Mouse (Mus musculus) midbrain, embryonic 12.5 days (tissue): ENCODE data around the gene Ppil2. TPM values are rescaled to one million over a fixed set of nuclear protein-coding genes. Genes with fewer than 3 reads are reported as not detected.

Source experiments
- ATAC-seq: fragments of 200-750 bp; cut with Nextera tagmentation; 2 replicates; pipeline ENCODE4 v1.8.0; 2017; ENCODE audit warnings: low read depth, moderate TSS enrichment, moderate library complexity; ENCODE audit not compliant: low FRiP score
- H3K27ac ChIP-seq: fragments of 300-500 bp; sonication (generic); replicated peaks from 2 replicates; pipeline ENCODE4 v1.5.1; 2016; ENCODE audit warnings: mild to moderate bottlenecking
- H3K27me3 ChIP-seq: fragments of 300-500 bp; sonication (generic); 2 replicates; pipeline ENCODE4 v1.6.1; 2016; ENCODE audit warnings: mild to moderate bottlenecking
- H3K36me3 ChIP-seq: fragments of 300-500 bp; sonication (generic); 2 replicates; pipeline ENCODE4 v1.6.1; 2016
- H3K4me1 ChIP-seq: fragments of 300-500 bp; sonication (generic); 2 replicates; pipeline ENCODE4 v1.6.1; 2016
- H3K4me2 ChIP-seq: fragments of 300-500 bp; sonication (generic); replicated peaks from 2 replicates; pipeline ENCODE4 v1.6.1; 2016; ENCODE audit warnings: mild to moderate bottlenecking, moderate library complexity
- H3K4me3 ChIP-seq: fragments of 300-500 bp; sonication (generic); 2 replicates; pipeline ENCODE4 v1.5.1; 2016; ENCODE audit warnings: mild to moderate bottlenecking
- H3K9ac ChIP-seq: fragments of 300-500 bp; sonication (generic); replicated peaks from 2 replicates; pipeline ENCODE4 v1.6.1; 2016; ENCODE audit warnings: mild to moderate bottlenecking, moderate library complexity
- H3K9me3 ChIP-seq: fragments of 300-500 bp; sonication (generic); 2 replicates; pipeline ENCODE4 v1.6.1; 2016; ENCODE audit warnings: mild to moderate bottlenecking
- WGBS: fragments of 180-500 bp; shearing (Covaris S2); methylation state at CpG from one replicate; pipeline ENCODE4 v1.1.7; 2016; 5-methylcytosine and 5-hydroxymethylcytosine counted together
- polyA plus RNA-seq: library from polyadenylated mRNA; unstranded; fragments of >200 nt; fragmentation: Nextera tagmentation; extraction: Ambion mirVana; gene quantifications from 2 replicates; pipeline ENCODE4 v1.2.1, GENCODE M21; 2016

Ppil2 gene
- polyA plus RNA-seq, 1 experiment from 2014 or later: 164 TPM

DNA sequence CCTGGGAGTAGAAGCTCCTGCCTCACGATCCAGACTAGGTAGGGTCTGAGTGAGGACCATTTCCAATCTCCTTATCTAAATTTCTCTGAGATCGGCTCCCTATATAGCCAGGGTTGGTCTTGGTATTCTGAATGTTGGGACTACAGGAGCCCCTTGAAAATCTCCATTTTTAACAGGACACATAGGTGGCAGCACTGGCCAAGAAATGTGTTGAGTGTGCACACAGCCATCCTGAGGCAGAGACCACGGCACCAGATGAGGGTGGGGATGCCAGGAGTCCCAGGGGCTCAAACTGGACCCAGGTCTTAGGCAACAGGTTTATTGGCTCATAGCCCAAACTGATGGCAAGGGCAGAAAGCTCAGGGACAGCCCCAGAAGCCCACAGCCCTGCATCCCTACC, 22.7 kb downstream of the Ppil2 start:
- no peak for ATAC-seq
- H3K36me3 ChIP-seq: peaks cover 100% of the 10 kb centered on the region
- no peaks in the 10 kb centered on the region for H3K9me3 ChIP-seq
- no peaks in the 10 kb centered on the region for H3K4me1 ChIP-seq
- no peak overlapping the region for H3K9ac ChIP-seq
- H3K4me3 ChIP-seq: no peak overlapping the region
- no peak overlapping the region for H3K27ac ChIP-seq
- 82% methylated on average over 3 of the region's 3 CpGs for WGBS
- no peak overlapping the region for H3K4me2 ChIP-seq
- no peaks in the 10 kb centered on the region for H3K27me3 ChIP-seq

DNA sequence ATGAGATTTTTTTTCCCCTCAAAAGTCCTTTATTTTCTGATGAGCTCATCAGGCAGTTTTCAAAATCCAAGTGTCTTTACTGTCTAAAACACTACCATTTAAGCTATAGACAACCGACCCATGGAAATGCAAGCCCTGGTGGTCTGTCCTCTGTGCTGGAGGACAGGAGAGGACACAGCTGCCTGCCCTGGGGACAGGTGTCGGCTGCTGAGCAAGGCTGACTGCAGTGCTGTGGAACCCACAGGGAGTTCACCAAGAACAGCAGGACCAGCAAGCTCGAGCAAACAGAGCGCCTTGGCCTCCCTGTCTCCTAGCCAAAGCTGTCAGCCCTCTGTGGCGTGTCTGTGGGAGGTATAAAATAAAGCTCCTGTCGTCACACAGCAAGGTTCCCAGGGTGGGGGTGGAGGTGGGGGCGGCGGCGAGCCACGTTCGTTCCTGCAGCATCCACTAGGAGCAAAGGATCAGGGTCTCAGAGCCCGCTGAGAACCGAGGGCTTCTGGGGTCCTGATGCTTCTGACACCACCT, 24.3 kb downstream of the Ppil2 start:
- Histone ChIP-seq H3K4me3 (no peak overlapping the region), H3K4me1 (no peaks in the 10 kb centered on the region), H3K27me3 (no peaks in the 10 kb centered on the region), H3K9me3 (no peaks in the 10 kb centered on the region), H3K36me3 (peaks cover 100% of the 10 kb centered on the region), H3K27ac (no peak overlapping the region), H3K9ac (no peak overlapping the region), H3K4me2 (no peak overlapping the region)
- no peak for ATAC-seq
- 76% methylated on average over 13 of the region's 13 CpGs for WGBS

DNA sequence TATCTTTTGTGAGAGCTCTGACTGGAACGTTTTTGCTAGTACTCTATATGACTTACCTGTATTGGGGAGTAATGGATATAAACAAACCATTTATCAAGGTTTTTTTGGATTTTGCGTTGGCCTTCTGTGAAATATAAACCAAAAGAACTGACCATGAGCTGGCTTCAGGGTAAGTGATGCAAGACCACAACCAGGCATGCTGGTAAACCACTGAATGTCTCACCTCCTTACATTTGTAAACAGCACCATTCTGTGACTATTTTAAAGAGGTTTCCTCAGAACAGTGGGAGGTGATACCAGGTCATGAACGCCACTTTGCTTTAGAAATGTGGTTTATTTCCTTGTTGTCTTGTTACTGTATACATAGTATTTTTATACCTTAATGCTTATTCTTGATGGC, 24.8 kb downstream of the Ppil2 start:
- no peaks in the 10 kb centered on the region for H3K27me3 ChIP-seq
- no peaks in the 10 kb centered on the region for H3K4me1 ChIP-seq
- H3K4me2 ChIP-seq: no peak overlapping the region
- H3K27ac ChIP-seq: no peak overlapping the region
- peaks cover 100% of the 10 kb centered on the region for H3K36me3 ChIP-seq
- WGBS: 89% methylated on average over 3 of the region's 3 CpGs
- no peaks in the 10 kb centered on the region for H3K9me3 ChIP-seq
- H3K4me3 ChIP-seq: no peak overlapping the region
- no peak overlapping the region for H3K9ac ChIP-seq
- no peak for ATAC-seq

DNA sequence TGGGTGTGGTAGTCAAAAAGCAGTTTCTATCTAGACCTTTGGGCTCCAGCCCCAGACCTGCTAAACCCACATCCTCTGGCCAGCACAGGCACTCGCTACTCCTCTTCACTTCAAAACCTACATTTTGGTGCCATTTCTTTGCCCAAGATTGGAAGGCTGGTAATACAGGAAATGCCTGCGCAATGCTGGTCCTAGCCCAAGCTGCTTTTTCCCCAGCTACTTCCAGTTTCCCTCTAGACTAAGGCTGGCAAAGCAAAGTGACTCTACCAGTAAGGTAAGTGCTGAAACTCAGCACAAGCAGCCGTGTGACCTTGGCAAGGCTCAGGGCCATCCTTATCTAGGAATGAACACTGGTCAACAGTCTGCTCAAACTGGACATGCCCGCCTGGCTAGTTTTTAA, 25.4 kb downstream of the Ppil2 start:
- Histone ChIP-seq H3K27me3 (no peaks in the 10 kb centered on the region), H3K4me1 (no peaks in the 10 kb centered on the region), H3K9me3 (no peaks in the 10 kb centered on the region), H3K4me2 (no peak overlapping the region), H3K9ac (no peak overlapping the region), H3K27ac (no peak overlapping the region), H3K36me3 (peaks cover 100% of the 10 kb centered on the region), H3K4me3 (no peak overlapping the region)
- 96% methylated on average over 4 of the region's 4 CpGs for WGBS
- ATAC-seq: no peak

DNA sequence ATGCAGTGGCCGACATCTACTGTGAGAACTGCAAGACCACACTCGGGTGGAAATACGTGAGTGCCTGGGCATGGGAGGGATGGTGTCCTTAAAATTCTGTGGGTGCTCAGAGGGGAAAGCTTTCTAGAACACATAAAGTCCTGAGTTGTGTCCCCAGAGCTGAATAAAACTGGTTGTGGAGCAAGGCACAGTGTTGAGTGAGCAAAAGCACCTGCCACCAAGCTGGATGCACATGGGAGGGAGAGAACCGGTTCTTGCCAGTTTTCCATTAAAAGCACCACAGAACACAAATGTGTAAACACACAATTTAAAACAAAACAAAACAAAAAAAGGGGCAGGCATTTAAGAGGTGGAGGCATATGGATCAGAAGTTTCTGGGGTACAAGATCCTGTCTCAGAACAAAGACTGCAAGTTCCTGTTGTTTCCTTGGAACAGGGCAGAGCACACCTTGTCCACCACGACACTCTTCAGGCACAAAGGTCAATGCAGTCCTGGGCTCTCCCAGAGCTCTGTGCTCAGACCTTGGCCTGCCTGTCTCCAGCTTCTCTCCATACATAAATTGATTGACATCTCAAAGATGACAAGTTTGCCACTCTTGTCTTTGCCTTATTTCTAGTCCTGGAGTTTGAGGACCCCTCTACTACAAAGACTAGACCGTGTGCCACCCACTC, 28.8 kb downstream of the Ppil2 start:
- Histone ChIP-seq H3K4me1 (no peaks in the 10 kb centered on the region), H3K4me2 (no peak overlapping the region), H3K27me3 (no peaks in the 10 kb centered on the region), H3K36me3 (peaks cover 88% of the 10 kb centered on the region), H3K9ac (no peak overlapping the region), H3K9me3 (no peaks in the 10 kb centered on the region), H3K27ac (no peak overlapping the region), H3K4me3 (no peak overlapping the region)
- ATAC-seq: no peak
- 88% methylated on average over 6 of the region's 6 CpGs for WGBS

DNA sequence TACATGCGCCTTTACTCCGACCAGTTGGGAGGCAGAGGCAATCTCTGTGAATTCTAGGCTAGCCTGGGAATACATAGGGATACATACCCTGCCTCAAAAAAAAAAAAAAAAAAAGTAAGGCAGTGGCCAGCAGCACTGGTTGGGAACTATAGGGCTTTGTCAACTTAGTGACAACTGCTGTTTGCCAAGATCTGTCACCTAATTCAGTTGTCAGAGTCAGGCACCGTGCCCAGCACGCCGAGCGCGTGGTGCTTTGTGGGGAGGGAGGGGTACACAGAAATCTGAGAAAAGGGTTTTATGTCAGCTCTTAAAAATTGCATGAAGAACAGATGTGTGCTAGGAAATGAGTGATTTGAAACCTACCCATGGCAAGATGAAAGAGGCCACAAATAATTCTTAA, 33.0 kb downstream of the Ppil2 start:
- peaks cover 83% of the 10 kb centered on the region for H3K36me3 ChIP-seq

DNA sequence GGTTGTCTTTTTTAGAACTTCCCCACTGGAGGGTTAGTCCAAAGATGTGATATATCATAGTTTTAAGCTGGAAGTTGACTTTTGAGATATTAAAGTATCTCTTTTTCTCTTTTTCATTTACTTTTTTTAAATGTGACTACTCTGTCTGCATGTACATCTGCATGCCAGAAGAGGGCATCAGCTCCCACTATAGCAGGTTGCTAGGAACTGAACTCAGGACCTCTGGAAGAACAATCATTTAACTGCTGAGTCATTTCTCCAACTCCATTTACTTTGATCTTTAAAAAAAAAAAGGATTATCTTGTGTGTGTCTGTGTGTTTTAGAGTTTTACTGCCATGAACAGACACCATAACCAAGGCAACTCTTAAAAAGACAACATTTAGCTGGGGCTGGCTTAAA, 34.2 kb downstream of the Ppil2 start:
- peaks cover 81% of the 10 kb centered on the region for H3K36me3 ChIP-seq

More for the DNA sequence above, 33.0 kb downstream of the Ppil2 start:
- Histone ChIP-seq H3K4me3 (no peak overlapping the region), H3K4me1 (no peaks in the 10 kb centered on the region), H3K4me2 (no peak overlapping the region), H3K9me3 (no peaks in the 10 kb centered on the region), H3K27ac (no peak overlapping the region), H3K27me3 (no peaks in the 10 kb centered on the region), H3K9ac (no peak overlapping the region)
- 90% methylated on average over 7 of the region's 7 CpGs for WGBS
- ATAC-seq: no peak

DNA sequence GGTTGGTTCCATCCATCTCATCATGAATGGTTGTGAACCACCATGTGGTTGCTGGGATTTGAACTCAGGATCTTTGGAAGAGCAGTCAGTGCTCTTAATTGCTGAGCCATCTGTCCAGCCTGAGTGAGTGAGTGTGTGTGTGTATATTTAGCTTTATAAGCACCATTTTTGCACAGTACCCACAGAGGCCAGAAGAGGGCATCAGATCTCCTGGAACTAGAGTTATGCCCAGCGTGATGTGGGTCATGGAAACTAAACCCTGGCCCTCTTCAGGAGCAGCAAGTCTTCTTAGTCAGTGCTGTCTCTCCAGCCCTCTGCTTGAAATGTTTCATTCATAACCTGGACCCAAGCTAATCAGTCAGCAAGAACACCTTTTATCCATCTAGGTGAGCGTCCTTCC, 34.8 kb downstream of the Ppil2 start:
- no peak for ATAC-seq
- Histone ChIP-seq H3K9ac (no peak overlapping the region), H3K27ac (no peak overlapping the region), H3K4me2 (no peak overlapping the region), H3K36me3 (peaks cover 76% of the 10 kb centered on the region), H3K4me3 (no peak overlapping the region), H3K4me1 (peaks cover 5% of the 10 kb centered on the region), H3K9me3 (no peaks in the 10 kb centered on the region), H3K27me3 (no peaks in the 10 kb centered on the region)
- WGBS: 96% methylated on average over 2 of the region's 2 CpGs

More for the DNA sequence above, 34.2 kb downstream of the Ppil2 start:
- H3K4me3 ChIP-seq: no peak overlapping the region
- H3K4me1 ChIP-seq: 0 out of 2 replicates have a peak, but pooled peaks cover 1% of the 10 kb centered on the region
- no peak overlapping the region for H3K4me2 ChIP-seq
- no peaks in the 10 kb centered on the region for H3K9me3 ChIP-seq
- H3K27ac ChIP-seq: no peak overlapping the region
- no peak overlapping the region for H3K9ac ChIP-seq
- no peak for ATAC-seq
- no peaks in the 10 kb centered on the region for H3K27me3 ChIP-seq

DNA sequence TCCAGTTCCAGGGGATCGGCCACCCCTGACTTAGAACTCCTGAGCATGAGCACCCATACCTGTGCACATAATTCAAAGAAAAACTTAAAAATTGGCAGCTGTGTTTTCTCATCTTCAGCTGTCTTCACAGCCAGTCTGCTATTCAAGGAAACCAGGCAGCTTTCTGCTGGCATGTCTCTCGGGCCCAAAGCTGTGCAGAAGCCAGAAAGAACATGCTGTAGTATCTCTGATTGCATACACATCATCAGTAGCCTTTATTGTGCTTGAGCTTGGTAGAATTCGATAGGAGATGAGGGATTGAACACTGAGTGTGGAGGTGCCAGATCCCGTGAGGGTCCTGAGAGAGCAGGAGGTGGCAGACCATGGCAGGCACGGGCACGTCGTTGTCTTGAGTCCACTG, 38.1 kb downstream of the Ppil2 start:
- H3K27me3 ChIP-seq: no peaks in the 10 kb centered on the region
- WGBS: 94% methylated on average over 7 of the region's 7 CpGs
- no peak overlapping the region for H3K4me3 ChIP-seq
- ATAC-seq: no peak
- H3K9ac ChIP-seq: no peak overlapping the region
- no peaks in the 10 kb centered on the region for H3K9me3 ChIP-seq
- H3K27ac ChIP-seq: no peak overlapping the region
- no peak overlapping the region for H3K4me2 ChIP-seq
- peaks cover 54% of the 10 kb centered on the region for H3K36me3 ChIP-seq
- H3K4me1 ChIP-seq: peaks cover 12% of the 10 kb centered on the region

DNA sequence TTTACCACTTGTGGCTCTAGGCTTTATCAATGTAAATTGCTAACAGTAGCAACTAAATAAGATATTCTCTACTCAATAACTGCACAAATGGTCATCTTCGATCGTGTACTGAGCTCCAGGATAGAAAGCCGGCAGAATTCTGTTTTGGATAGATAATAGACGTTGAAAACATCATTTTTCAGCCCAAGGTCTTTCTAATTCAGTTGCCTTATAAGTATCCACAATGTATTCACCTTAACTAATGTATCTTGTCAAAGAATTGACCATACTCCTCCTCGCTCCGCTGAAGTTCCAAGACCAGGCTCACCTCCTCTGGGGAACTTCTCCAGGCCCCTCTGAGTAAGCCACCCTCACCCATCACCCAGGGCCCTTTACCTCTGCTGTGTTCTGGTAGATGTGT, 40.3 kb downstream of the Ppil2 start:
- H3K36me3 ChIP-seq: peaks cover 36% of the 10 kb centered on the region
- H3K9me3 ChIP-seq: no peaks in the 10 kb centered on the region
- no peaks in the 10 kb centered on the region for H3K27me3 ChIP-seq
- 50% methylated on average over 6 of the region's 6 CpGs for WGBS
- H3K4me1 ChIP-seq: peaks cover 12% of the 10 kb centered on the region
- peak overlapping the region; percentile 77 for H3K4me3 ChIP-seq
- no peak for ATAC-seq
- no peak overlapping the region for H3K27ac ChIP-seq
- peak overlapping the region; percentile 91 for H3K9ac ChIP-seq
- peak overlapping the region; percentile 67 for H3K4me2 ChIP-seq

DNA sequence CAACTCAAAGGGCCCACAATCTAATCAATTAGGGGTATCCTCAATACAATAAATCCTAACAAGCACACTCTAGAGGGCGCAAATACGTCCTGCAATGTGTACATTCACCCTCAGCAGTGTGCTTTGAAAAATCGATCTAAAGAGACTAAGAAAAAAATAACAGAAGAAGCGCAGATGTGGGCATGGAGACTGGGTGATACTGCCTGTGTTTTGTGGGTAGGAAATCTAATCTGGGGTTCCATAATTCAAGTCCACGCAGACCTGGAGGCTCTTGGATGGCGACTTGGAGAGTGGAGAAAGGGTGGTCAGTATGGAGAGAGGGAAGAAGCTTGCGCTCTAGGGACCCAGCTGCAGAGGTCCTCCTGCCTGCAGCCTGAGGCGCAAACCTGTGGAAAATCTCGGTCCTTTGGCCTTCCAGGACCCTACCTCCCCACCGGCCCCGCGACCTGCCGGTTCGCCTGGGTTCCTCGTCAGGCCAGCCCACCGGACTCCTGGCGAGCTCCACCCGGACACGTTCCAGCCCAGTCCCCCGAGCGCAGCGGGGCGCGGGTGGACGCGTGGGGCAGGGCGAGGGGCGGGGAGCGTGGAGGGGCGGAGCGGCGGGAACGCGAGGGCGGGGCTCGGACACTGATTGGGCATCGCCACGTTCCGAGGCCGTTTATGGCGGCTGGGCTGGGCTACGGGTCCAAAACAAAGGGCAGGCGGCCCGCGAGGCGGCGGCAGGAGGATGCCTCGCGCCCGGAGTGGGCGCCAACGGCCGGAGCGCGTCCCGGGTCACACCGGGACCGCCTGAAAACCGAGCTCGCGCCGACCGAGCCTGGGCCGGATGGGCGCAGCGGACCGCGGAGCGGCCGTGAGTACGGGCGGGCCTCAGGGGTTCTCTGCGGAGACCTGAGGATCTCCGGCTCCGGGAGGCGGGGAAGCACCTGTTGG, 41.3 kb downstream of the Ppil2 start, which contains the start of gene Ypel1:
Gene Ypel1 (plus strand): TSS at position 186 of the 933 bp plus-strand sequence.
- Histone ChIP-seq H3K4me3 (peak within 1 kb of the TSS; percentile 77), H3K9ac (peak within 1 kb of the TSS; percentile 91), H3K36me3 (peaks cover 27% of the 10 kb centered on the region), H3K4me2 (peak within 1 kb of the TSS; percentile 67), H3K27ac (peak within 1 kb of the TSS; percentile 87), H3K27me3 (no peaks in the 10 kb centered on the region), H3K9me3 (no peaks in the 10 kb centered on the region), H3K4me1 (peaks cover 12% of the 10 kb centered on the region)
- peak; percentile 96 for ATAC-seq
- under 1% methylated on average over 69 of the region's 76 CpGs for WGBS

DNA sequence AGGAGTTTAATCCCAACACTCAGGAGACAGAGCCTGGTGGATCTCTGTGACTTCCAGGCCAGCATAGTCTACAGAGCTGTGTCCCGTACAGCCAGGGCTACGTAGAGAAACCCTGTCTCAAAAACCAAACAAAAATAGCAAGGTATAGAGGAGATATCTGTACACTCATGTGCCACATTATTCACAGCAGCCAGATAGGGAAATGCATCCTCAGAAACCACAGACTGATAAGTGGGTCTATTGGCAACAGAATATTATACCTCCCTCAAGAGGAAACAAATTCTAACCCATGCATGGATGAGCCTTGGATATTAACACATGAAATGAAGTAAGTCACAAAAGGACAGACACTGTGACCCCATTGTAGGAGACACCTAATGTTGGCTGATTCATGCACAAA, 43.5 kb downstream of the Ppil2 start:
- Histone ChIP-seq H3K36me3 (peaks cover 6% of the 10 kb centered on the region; the same call in 1 of the 2 replicates), H3K4me3 (no peak overlapping the region), H3K27ac (no peak overlapping the region), H3K9ac (no peak overlapping the region), H3K4me2 (no peak overlapping the region), H3K27me3 (no peaks in the 10 kb centered on the region), H3K4me1 (peaks cover 12% of the 10 kb centered on the region), H3K9me3 (no peaks in the 10 kb centered on the region)
- no peak for ATAC-seq
- WGBS: 85% methylated on average over 2 of the region's 2 CpGs
